Mouse (Mus musculus): ENCODE results near the gene Igsf3. TPM values are rescaled to one million over a fixed set of nuclear protein-coding genes. Genes with fewer than 3 reads are reported as not detected.
A peak's percentile ranks its signal among the peaks of the same experiment; 100 is the strongest.

Gene Igsf3
- 28.1 and 31.3 TPM in 2 replicates for polyA plus RNA-seq (2014; fragmentation: Nextera tagmentation; extraction: Ambion mirVana)

GRCm38 (mm10) chr3:101376538-101377247 lies at the start of gene Igsf3:
Gene Igsf3 (plus strand): TSS chr3:101377083.
- H3K4me1 ChIP-seq (ENCODE audit: control insufficient read depth, insufficient read depth, low read length): peaks cover 30% of the 10 kb centered on the region
- WGBS (ENCODE audit: insufficient replicate concordance): 5% methylated on average over 46 of the region's 56 CpGs

GRCm38 (mm10) chr3:101327248-101327647 lies 49.6 kb upstream of the Igsf3 start:
- H3K4me2 ChIP-seq: no peak overlapping the region
- no peaks in the 10 kb centered on the region for H3K27me3 ChIP-seq (ENCODE audit: control insufficient read depth, insufficient read depth, low read length)
- no peak for ATAC-seq (replicated peaks; ENCODE audit: insufficient number of reproducible peaks, low FRiP score, low TSS enrichment)
- H3K9ac ChIP-seq (ENCODE audit: low read depth, low read length): no peak overlapping the region
- H3K27ac ChIP-seq (ENCODE audit: low read depth, low read length): no peak overlapping the region
- WGBS (ENCODE audit: insufficient replicate concordance): 70% methylated on average over 2 of the region's 2 CpGs
- H3K36me3 ChIP-seq (ENCODE audit: control insufficient read depth, insufficient read depth, low read length): no peaks in the 10 kb centered on the region
- no peaks in the 10 kb centered on the region for H3K9me3 ChIP-seq (replicated peaks; ENCODE audit: control insufficient read depth, low read length)
- H3K4me1 ChIP-seq (ENCODE audit: control insufficient read depth, insufficient read depth, low read length): no peaks in the 10 kb centered on the region
- no peak overlapping the region for H3K4me3 ChIP-seq (ENCODE audit: low read depth, low read length)

More at GRCm38 (mm10) chr3:101376538-101377247, at the start of gene Igsf3:
- Histone ChIP-seq H3K4me3 (ENCODE audit: low read depth, low read length) (peak within 1 kb of the TSS; percentile 91), H3K4me2 (peak within 1 kb of the TSS; percentile 91), H3K36me3 (ENCODE audit: control insufficient read depth, insufficient read depth, low read length) (no peaks in the 10 kb centered on the region), H3K9ac (ENCODE audit: low read depth, low read length) (peak within 1 kb of the TSS; percentile 91), H3K27ac (ENCODE audit: low read depth, low read length) (peak within 1 kb of the TSS; percentile 79), H3K27me3 (ENCODE audit: control insufficient read depth, insufficient read depth, low read length) (no peaks in the 10 kb centered on the region), H3K9me3 (replicated peaks; ENCODE audit: control insufficient read depth, low read length) (no peaks in the 10 kb centered on the region)
- peak; percentile 88 for ATAC-seq (replicated peaks; ENCODE audit: insufficient number of reproducible peaks, low FRiP score, low TSS enrichment)

- Histone ChIP-seq H3K4me1 (ENCODE audit: control insufficient read depth, insufficient read depth, low read length) (no peaks in the 10 kb centered on the region), H3K4me3 (ENCODE audit: low read depth, low read length) (no peak overlapping the region), H3K36me3 (ENCODE audit: control insufficient read depth, insufficient read depth, low read length) (no peaks in the 10 kb centered on the region), H3K27me3 (ENCODE audit: control insufficient read depth, insufficient read depth, low read length) (no peaks in the 10 kb centered on the region), H3K4me2 (no peak overlapping the region), H3K9ac (ENCODE audit: low read depth, low read length) (no peak overlapping the region), H3K9me3 (replicated peaks; ENCODE audit: control insufficient read depth, low read length) (no peaks in the 10 kb centered on the region), H3K27ac (ENCODE audit: low read depth, low read length) (no peak overlapping the region)
- WGBS (ENCODE audit: insufficient replicate concordance): 73% methylated on average over 7 of the region's 7 CpGs
- ATAC-seq (replicated peaks; ENCODE audit: insufficient number of reproducible peaks, low FRiP score, low TSS enrichment): no peak
Measured at GRCm38 (mm10) chr3:101328617-101329016, 48.3 kb upstream of the Igsf3 start.

GRCm38 (mm10) chr3:101343199-101343924 lies 33.5 kb upstream of the Igsf3 start:
- no peak for ATAC-seq (replicated peaks; ENCODE audit: insufficient number of reproducible peaks, low FRiP score, low TSS enrichment)
- Histone ChIP-seq H3K4me2 (no peak overlapping the region), H3K4me3 (ENCODE audit: low read depth, low read length) (no peak overlapping the region), H3K27me3 (ENCODE audit: control insufficient read depth, insufficient read depth, low read length) (no peaks in the 10 kb centered on the region), H3K9ac (ENCODE audit: low read depth, low read length) (no peak overlapping the region), H3K9me3 (replicated peaks; ENCODE audit: control insufficient read depth, low read length) (no peaks in the 10 kb centered on the region), H3K4me1 (ENCODE audit: control insufficient read depth, insufficient read depth, low read length) (peaks cover 3% of the 10 kb centered on the region), H3K27ac (ENCODE audit: low read depth, low read length) (no peak overlapping the region), H3K36me3 (ENCODE audit: control insufficient read depth, insufficient read depth, low read length) (no peaks in the 10 kb centered on the region)
- WGBS (ENCODE audit: insufficient replicate concordance): 89% methylated on average over 9 of the region's 9 CpGs

GRCm38 (mm10) chr3:101344246-101344645 lies 32.6 kb upstream of the Igsf3 start:
- Histone ChIP-seq H3K36me3 (ENCODE audit: control insufficient read depth, insufficient read depth, low read length) (no peaks in the 10 kb centered on the region), H3K4me3 (ENCODE audit: low read depth, low read length) (no peak overlapping the region), H3K4me2 (no peak overlapping the region), H3K4me1 (ENCODE audit: control insufficient read depth, insufficient read depth, low read length) (peaks cover 11% of the 10 kb centered on the region), H3K27ac (ENCODE audit: low read depth, low read length) (no peak overlapping the region), H3K9me3 (replicated peaks; ENCODE audit: control insufficient read depth, low read length) (no peaks in the 10 kb centered on the region), H3K9ac (ENCODE audit: low read depth, low read length) (no peak overlapping the region), H3K27me3 (ENCODE audit: control insufficient read depth, insufficient read depth, low read length) (no peaks in the 10 kb centered on the region)
- WGBS (ENCODE audit: insufficient replicate concordance): 84% methylated on average over 3 of the region's 3 CpGs
- no peak for ATAC-seq (replicated peaks; ENCODE audit: insufficient number of reproducible peaks, low FRiP score, low TSS enrichment)

GRCm38 (mm10) chr3:101345299-101345698 lies 31.6 kb upstream of the Igsf3 start:
- 48% methylated on average over 6 of the region's 6 CpGs for WGBS (ENCODE audit: insufficient replicate concordance)
- no peak overlapping the region for H3K4me3 ChIP-seq (ENCODE audit: low read depth, low read length)
- H3K27ac ChIP-seq (ENCODE audit: low read depth, low read length): no peak overlapping the region
- no peak overlapping the region for H3K4me2 ChIP-seq
- ATAC-seq (replicated peaks; ENCODE audit: insufficient number of reproducible peaks, low FRiP score, low TSS enrichment): no peak
- H3K9me3 ChIP-seq (replicated peaks; ENCODE audit: control insufficient read depth, low read length): no peaks in the 10 kb centered on the region
- H3K27me3 ChIP-seq (ENCODE audit: control insufficient read depth, insufficient read depth, low read length): no peaks in the 10 kb centered on the region
- H3K9ac ChIP-seq (ENCODE audit: low read depth, low read length): no peak overlapping the region
- no peaks in the 10 kb centered on the region for H3K36me3 ChIP-seq (ENCODE audit: control insufficient read depth, insufficient read depth, low read length)
- H3K4me1 ChIP-seq (ENCODE audit: control insufficient read depth, insufficient read depth, low read length): peaks cover 17% of the 10 kb centered on the region

GRCm38 (mm10) chr3:101346806-101347205 lies 30.1 kb upstream of the Igsf3 start:
- H3K36me3 ChIP-seq (ENCODE audit: control insufficient read depth, insufficient read depth, low read length): no peaks in the 10 kb centered on the region
- WGBS (ENCODE audit: insufficient replicate concordance): 87% methylated on average over 1 of the region's 1 CpGs
- H3K4me1 ChIP-seq (ENCODE audit: control insufficient read depth, insufficient read depth, low read length): peaks cover 17% of the 10 kb centered on the region
- no peak overlapping the region for H3K27ac ChIP-seq (ENCODE audit: low read depth, low read length)
- H3K9me3 ChIP-seq (replicated peaks; ENCODE audit: control insufficient read depth, low read length): no peaks in the 10 kb centered on the region
- no peak overlapping the region for H3K9ac ChIP-seq (ENCODE audit: low read depth, low read length)
- no peak overlapping the region for H3K4me3 ChIP-seq (ENCODE audit: low read depth, low read length)
- H3K4me2 ChIP-seq: no peak overlapping the region
- ATAC-seq (replicated peaks; ENCODE audit: insufficient number of reproducible peaks, low FRiP score, low TSS enrichment): no peak
- no peaks in the 10 kb centered on the region for H3K27me3 ChIP-seq (ENCODE audit: control insufficient read depth, insufficient read depth, low read length)

GRCm38 (mm10) chr3:101348501-101349161 lies 28.3 kb upstream of the Igsf3 start:
- Histone ChIP-seq H3K27ac (ENCODE audit: low read depth, low read length) (no peak overlapping the region), H3K9me3 (replicated peaks; ENCODE audit: control insufficient read depth, low read length) (no peaks in the 10 kb centered on the region), H3K4me3 (ENCODE audit: low read depth, low read length) (no peak overlapping the region), H3K9ac (ENCODE audit: low read depth, low read length) (no peak overlapping the region), H3K4me1 (ENCODE audit: control insufficient read depth, insufficient read depth, low read length) (peaks cover 17% of the 10 kb centered on the region), H3K27me3 (ENCODE audit: control insufficient read depth, insufficient read depth, low read length) (no peaks in the 10 kb centered on the region), H3K4me2 (no peak overlapping the region), H3K36me3 (ENCODE audit: control insufficient read depth, insufficient read depth, low read length) (no peaks in the 10 kb centered on the region)
- WGBS (ENCODE audit: insufficient replicate concordance): 29% methylated on average over 9 of the region's 9 CpGs
- ATAC-seq (replicated peaks; ENCODE audit: insufficient number of reproducible peaks, low FRiP score, low TSS enrichment): no peak

All from heart, embryonic 11.5 days (tissue).